Mouse (Mus musculus) adrenal gland, postnatal 25 days (tissue): ENCODE results near the gene Gm45713. TPM values are rescaled to one million over a fixed set of nuclear protein-coding genes. Genes with fewer than 3 reads are reported as not detected.
"Not testable (repeated sequence)": the region's sequence is repeated elsewhere in the genome, so short reads cannot be mapped to it uniquely, and the experiment has no call there.

Experiments
- DNase-seq: peaks from one replicate; pipeline ENCODE4 v3.0.0; 2021; ENCODE audit warnings: mixed read lengths
- total RNA-seq: library from RNA; stranded (reverse); gene quantifications from 2 replicates; pipeline ENCODE4 v1.2.3, GENCODE M21; 2021

Gene Gm45713
- total RNA-seq, 1 experiment from 2014 or later = not detected

GRCm38 (mm10) chr7:45162996-45163615 is 27.1 kb upstream of the Gm45713 start:
- DNase-seq = no peak

GRCm38 (mm10) chr7:45162551-45162950 is 26.5 kb upstream of the Gm45713 start:
- no peak for DNase-seq

- peak; percentile 90 for DNase-seq
Observed at GRCm38 (mm10) chr7:45161612-45162473, 25.8 kb upstream of the Gm45713 start.

GRCm38 (mm10) chr7:45160866-45161265 is 24.8 kb upstream of the Gm45713 start:
- DNase-seq = no peak

- DNase-seq = no peak
Observed at GRCm38 (mm10) chr7:45160316-45160800, 24.3 kb upstream of the Gm45713 start.

- no peak for DNase-seq
Observed at GRCm38 (mm10) chr7:45158991-45159390, 23.0 kb upstream of the Gm45713 start.

GRCm38 (mm10) chr7:45157459-45157858 is 21.4 kb upstream of the Gm45713 start:
- no peak for DNase-seq

- DNase-seq = no peak
Observed at GRCm38 (mm10) chr7:45156206-45156605, 20.2 kb upstream of the Gm45713 start.

- no peak for DNase-seq
Observed at GRCm38 (mm10) chr7:45155590-45155989, 19.6 kb upstream of the Gm45713 start.

GRCm38 (mm10) chr7:45154993-45155514 is 19.0 kb upstream of the Gm45713 start:
- peak; percentile 44 for DNase-seq

GRCm38 (mm10) chr7:45154096-45154992 is 18.3 kb upstream of the Gm45713 start, which contains the start of the genes Pih1d1 and Aldh16a1:
TSS of gene Pih1d1 (plus strand) at chr7:45154303.
TSS of gene Aldh16a1 (minus strand) at chr7:45154584.
- peak; percentile 96 for DNase-seq

- no peak for DNase-seq
Observed at GRCm38 (mm10) chr7:45153586-45153985, 17.6 kb upstream of the Gm45713 start.

- not testable (repeated sequence) for DNase-seq
Observed at GRCm38 (mm10) chr7:45153052-45153451, 17.0 kb upstream of the Gm45713 start.

GRCm38 (mm10) chr7:45151303-45151702 is 15.3 kb upstream of the Gm45713 start:
- DNase-seq = no peak

GRCm38 (mm10) chr7:45150321-45150720 is 14.3 kb upstream of the Gm45713 start:
- DNase-seq = no peak

- DNase-seq = no peak
Observed at GRCm38 (mm10) chr7:45149545-45149944, 13.5 kb upstream of the Gm45713 start.

GRCm38 (mm10) chr7:45148534-45149098 is 12.6 kb upstream of the Gm45713 start:
- DNase-seq = no peak

GRCm38 (mm10) chr7:45147899-45148298 is 11.9 kb upstream of the Gm45713 start:
- DNase-seq = no peak

GRCm38 (mm10) chr7:45147267-45147666 is 11.2 kb upstream of the Gm45713 start:
- DNase-seq = no peak

- no peak for DNase-seq
Observed at GRCm38 (mm10) chr7:45145460-45145859, 9.4 kb upstream of the Gm45713 start.

- no peak for DNase-seq
Observed at GRCm38 (mm10) chr7:45144368-45145174, 8.5 kb upstream of the Gm45713 start.
